In the genomic region with DNA sequence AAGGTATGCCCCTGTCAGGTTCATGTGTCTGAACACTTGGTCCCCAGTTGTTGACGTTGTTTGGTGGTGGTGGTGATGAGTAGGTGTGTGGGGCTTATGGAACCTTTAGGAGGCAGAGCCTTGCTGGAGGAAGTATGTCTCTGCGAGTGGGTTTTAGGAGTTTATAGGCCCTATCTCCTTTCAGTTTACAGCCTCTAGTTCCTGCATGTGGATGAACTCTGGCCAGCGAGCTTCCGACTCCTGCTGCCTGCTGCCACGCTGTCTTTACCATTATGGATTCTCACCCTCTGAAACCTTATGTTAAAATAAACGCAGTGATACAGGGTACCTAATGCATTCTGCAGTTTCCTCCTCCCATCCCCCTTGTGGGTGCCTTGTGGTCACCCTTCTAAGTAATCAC, we compare ENCODE assay signal across 25 mouse cellular contexts. TPM values are rescaled to one million over a fixed set of nuclear protein-coding genes. Genes with fewer than 3 reads are reported as not detected.
DNase-seq lines count a peak whose midpoint lies in the region; ATAC-seq and TF ChIP-seq lines count a peak whose summit lies in the region.
"Had no signal": no experiment of that assay in that cellular context is flagged by ENCODE, and none has a peak within 500 bp of the region (broad histone marks: within the 10 kb centered on the region; RNA-seq: fewer than 3 reads in every experiment).

No protein-coding gene starts in this region.

- H3K4me2 ChIP-seq in intestine, embryonic 16.5 days (ENCODE audit: low read depth, low read length), result no peak overlapping the region
- no peak overlapping the region for H3K4me2 ChIP-seq in intestine, embryonic 15.5 days (replicated peaks)
- H3K4me2 ChIP-seq in liver, postnatal 0 days (ENCODE audit: low read depth, low read length), result peak overlapping the region; percentile 0; the same call in 1 of the 2 replicates
- no peak overlapping the region for H3K4me2 ChIP-seq in liver, embryonic 12.5 days

- no peaks in the 10 kb centered on the region for H3K36me3 ChIP-seq in intestine, embryonic 16.5 days (ENCODE audit: control insufficient read depth, insufficient read depth, low read length)
- H3K36me3 ChIP-seq in intestine, embryonic 15.5 days, result no peaks in the 10 kb centered on the region
- H3K36me3 ChIP-seq in liver, postnatal 0 days (replicated peaks; ENCODE audit: insufficient read depth, low read length), result peaks cover 2% of the 10 kb centered on the region; the same call in 1 of the 2 replicates
- no peaks in the 10 kb centered on the region for H3K36me3 ChIP-seq in liver, embryonic 12.5 days
- peaks cover 0 to 42% of the 10 kb centered on the region in 2 experiments; a peak in 2 of 4 replicates for H3K36me3 ChIP-seq in MEL (ENCODE audit: control insufficient read depth in 1 of 2, insufficient read depth in 2 of 2, low read length in 2 of 2)

- peaks cover 24% of the 10 kb centered on the region for H3K4me1 ChIP-seq in intestine, embryonic 16.5 days (ENCODE audit: control insufficient read depth, insufficient read depth, low read length)
- H3K4me1 ChIP-seq in intestine, embryonic 15.5 days (replicated peaks), result peaks cover 24% of the 10 kb centered on the region
- peaks cover 7% of the 10 kb centered on the region for H3K4me1 ChIP-seq in liver, postnatal 0 days (ENCODE audit: insufficient read depth)
- peaks cover 42% of the 10 kb centered on the region for H3K4me1 ChIP-seq in liver, embryonic 12.5 days
- peaks cover 23 to 63% of the 10 kb centered on the region in 2 experiments for H3K4me1 ChIP-seq in MEL (ENCODE audit: control insufficient read depth in 1 of 2, insufficient read depth in 2 of 2, low read length in 2 of 2)
- no peaks in the 10 kb centered on the region for H3K4me1 ChIP-seq in lung, adult 2 months (ENCODE audit: control insufficient read depth, insufficient read depth, low read length)

- no peaks in the 10 kb centered on the region for H3K9me3 ChIP-seq in intestine, embryonic 16.5 days (ENCODE audit: control insufficient read depth, low read length)
- no peaks in the 10 kb centered on the region for H3K9me3 ChIP-seq in intestine, embryonic 15.5 days
- H3K9me3 ChIP-seq in liver, postnatal 0 days (ENCODE audit: low read length), result no peaks in the 10 kb centered on the region
- no peaks in the 10 kb centered on the region for H3K9me3 ChIP-seq in liver, embryonic 12.5 days (replicated peaks)
- H3K9me3 ChIP-seq in MEL (replicated peaks; ENCODE audit: insufficient read depth, low read length), result no peaks in the 10 kb centered on the region
- H3K9me3 ChIP-seq: G1E had no signal

- WGBS in intestine, embryonic 16.5 days, result 58% methylated on average over 6 of the region's 6 CpGs
- WGBS in intestine, embryonic 15.5 days, result 67% methylated on average over 6 of the region's 6 CpGs
- 66% methylated on average over 6 of the region's 6 CpGs for WGBS in liver, postnatal 0 days (ENCODE audit: insufficient replicate concordance)
- 57% methylated on average over 6 of the region's 6 CpGs for WGBS in liver, embryonic 12.5 days (ENCODE audit: insufficient replicate concordance)
- 85% methylated on average over 6 of the region's 6 CpGs for WGBS in lung, adult 2 months

- TF ChIP-seq EP300 in liver, postnatal 0 days (IDR thresholded peaks at IDR 0.05; ENCODE audit: low read depth), result no peak
- TF ChIP-seq EP300 in MEL (IDR thresholded peaks at IDR 0.05; ENCODE audit: low read depth in 1 of 2, low read length in 2 of 2), result peak; percentile 42 to 66; a peak in 3 of 4 replicates

- no peak overlapping the region for H3K9ac ChIP-seq in intestine, embryonic 16.5 days (ENCODE audit: low read depth, low read length)
- no peak overlapping the region for H3K9ac ChIP-seq in intestine, embryonic 15.5 days
- no peak overlapping the region for H3K9ac ChIP-seq in liver, postnatal 0 days (replicated peaks)
- H3K9ac ChIP-seq in liver, embryonic 12.5 days, result no peak overlapping the region
- H3K9ac ChIP-seq in MEL (ENCODE audit: control insufficient read depth, low read depth, low read length, poor library complexity, severe bottlenecking), result peak overlapping the region; percentile 40

- DNase-seq in liver, postnatal 0 days, result no peak
- DNase-seq in MEL (ENCODE audit: low read depth, low spot score), result peak; percentile 85
- DNase-seq in MEL-GATA-1-ER (ENCODE audit: extremely low read depth, low read depth), result peak; percentile 84
- DNase-seq in gastrocnemius, postnatal 14 days, result no peak
- DNase-seq in lung, adult 2 months, result no peak
- DNase-seq: adrenal gland, adult 2 months; adrenal gland, adult 8-10 months; adrenal gland, postnatal 10 days; adrenal gland, postnatal 14 days; adrenal gland, postnatal 25 days; adrenal gland, postnatal 36 days; B cell, adult 2 months; cerebellum, adult 11 months; cerebellum, adult 11-12 months; cerebellum, adult 18-20 months; cerebellum, adult 2 months had no signal

- no peaks in the 10 kb centered on the region for H3K27me3 ChIP-seq in intestine, embryonic 16.5 days (replicated peaks; ENCODE audit: control insufficient read depth, insufficient read depth, low read length)
- no peaks in the 10 kb centered on the region for H3K27me3 ChIP-seq in intestine, embryonic 15.5 days (replicated peaks)
- no peaks in the 10 kb centered on the region for H3K27me3 ChIP-seq in liver, postnatal 0 days (ENCODE audit: insufficient read depth, low read length)
- H3K27me3 ChIP-seq in liver, embryonic 12.5 days (replicated peaks), result peaks cover 14% of the 10 kb centered on the region; the same call in 1 of the 2 replicates
- no peaks in the 10 kb centered on the region for H3K27me3 ChIP-seq in MEL (ENCODE audit: control insufficient read depth in 1 of 2, insufficient read depth in 2 of 2, low read length in 2 of 2)
- H3K27me3 ChIP-seq: Patski had no signal

- no peak overlapping the region for H3K4me3 ChIP-seq in intestine, embryonic 16.5 days (ENCODE audit: low read length)
- no peak overlapping the region for H3K4me3 ChIP-seq in intestine, embryonic 15.5 days (replicated peaks)
- no peak overlapping the region for H3K4me3 ChIP-seq in liver, postnatal 0 days (ENCODE audit: low read depth, low read length)
- H3K4me3 ChIP-seq in liver, embryonic 12.5 days, result no peak overlapping the region
- peak overlapping the region; percentile 6 to 22; a peak in 3 of 4 replicates for H3K4me3 ChIP-seq in MEL (ENCODE audit: control insufficient read depth in 1 of 2, insufficient read depth in 1 of 2, low read depth in 2 of 2, low read length in 2 of 2)
- H3K4me3 ChIP-seq in lung, adult 2 months (replicated peaks; ENCODE audit: extremely low read depth, low read depth, low read length), result no peak overlapping the region

- TF ChIP-seq POLR2A in MEL (IDR thresholded peaks at IDR 0.05; ENCODE audit: control insufficient read depth in 1 of 2, insufficient read depth in 1 of 2, low read depth in 1 of 2, low read length in 2 of 2, poor library complexity in 1 of 2), result peak; percentile 42 to 86; a peak in 2 of 4 replicates
- no peak for TF ChIP-seq POLR2A in lung, adult 2 months (IDR thresholded peaks at IDR 0.05; ENCODE audit: borderline replicate concordance, extremely low read depth, low read depth, low read length)

- intact Hi-C loops in gastrocnemius, postnatal 14 days (cut with DNase I; ENCODE audit: low total_unique reads), result loop anchor here (10.0 kb wide), 1 partner anchor 145 kb away; no protein-coding TSS in a partner anchor

- no peak overlapping the region for H3K27ac ChIP-seq in intestine, embryonic 16.5 days (ENCODE audit: low read length)
- no peak overlapping the region for H3K27ac ChIP-seq in intestine, embryonic 15.5 days
- peak overlapping the region; percentile 64 for H3K27ac ChIP-seq in liver, postnatal 0 days (ENCODE audit: low read depth)
- no peak overlapping the region for H3K27ac ChIP-seq in liver, embryonic 12.5 days
- peak overlapping the region; percentile 79 for H3K27ac ChIP-seq in MEL (ENCODE audit: control insufficient read depth, low read depth, low read length)

- ATAC-seq in intestine, embryonic 16.5 days, result peak; percentile 30; the same call in 1 of the 2 replicates
- ATAC-seq in intestine, embryonic 15.5 days, result no peak
- no peak for ATAC-seq in liver, postnatal 0 days
- no peak for ATAC-seq in liver, embryonic 12.5 days
- ATAC-seq: activated CD4-positive, CD25-positive, alpha-beta regulatory T cell, adult 4 months; CD4-positive, CD25-positive, alpha-beta regulatory T cell, adult 4 months; Patski had no signal

- H3K79me2 ChIP-seq in MEL (ENCODE audit: control insufficient read depth, insufficient read depth, low read length, poor library complexity), result no peaks in the 10 kb centered on the region

- TF ChIP-seq RAD21 in MEL (IDR thresholded peaks at IDR 0.05; ENCODE audit: low read depth, low read length), result no peak

- no peak for TF ChIP-seq CTCF in liver, postnatal 0 days (IDR thresholded peaks at IDR 0.05; ENCODE audit: low read depth)
- TF ChIP-seq CTCF in MEL (IDR thresholded peaks at IDR 0.05 in 2 of 3, conservative IDR thresholded peaks at IDR 0.05 in 1 of 3; ENCODE audit: control insufficient read depth in 1 of 3, insufficient read depth in 1 of 3, low read depth in 2 of 3, low read length in 3 of 3, poor library complexity in 1 of 3, severe bottlenecking in 1 of 3), result no peak
- no peak for TF ChIP-seq CTCF in lung, adult 2 months (IDR thresholded peaks at IDR 0.05; ENCODE audit: insufficient read depth, low read length)

TF ChIP-seq in MEL, 35 proteins besides CTCF, POLR2A, EP300 and RAD21 (continues in another document):
- peak; percentile 74 for TF ChIP-seq ETS1 (IDR thresholded peaks at IDR 0.05; ENCODE audit: low read depth, low read length)

RNA-seq across cellular contexts. Expression of a gene that starts 12.8 kb away (rescaled TPM):
- 11.0 and 14.0 TPM in 2 replicates for polyA plus RNA-seq in intestine, embryonic 16.5 days (2015; fragmentation: Nextera tagmentation; extraction: Ambion mirVana)
- 5.9 and 6.3 TPM in 2 replicates for polyA plus RNA-seq in intestine, embryonic 15.5 days (2015; fragmentation: Nextera tagmentation; extraction: Ambion mirVana)
- 5.8 and 7.5 TPM in 2 replicates for polyA plus RNA-seq in liver, postnatal 0 days (2015; fragmentation: Nextera tagmentation; extraction: Ambion mirVana)
- 1.3 and 1.5 TPM in 2 replicates for polyA plus RNA-seq in liver, embryonic 12.5 days (2016; fragmentation: Nextera tagmentation; extraction: Ambion mirVana)
- total RNA-seq in MEL (2012; rRNA removed), result 2.7 and 4.1 TPM in 2 replicates
- polyA plus RNA-seq in MEL (2012; ENCODE audit: insufficient read depth in 1 of 2, insufficient read length in 2 of 2, low read depth in 1 of 2, low replicate concordance in 2 of 2, missing spikeins in 1 of 2), result 10 to 100 TPM in 1 of 2 experiments, not detected in 1; 17.0 TPM
- 1 to 10 TPM; 1.7 to 2.0 TPM for total RNA-seq in gastrocnemius, postnatal 14 days (2021)
- polyA plus RNA-seq in lung, adult 2 months (2012; rRNA removed), result 5.0 and 5.4 TPM in 2 replicates
- total RNA-seq: CH12.LX, ES-E14 had no signal

RNA-seq across cellular contexts. Expression of a gene that starts 40.0 kb away (rescaled TPM):
- 18.6 and 20.3 TPM in 2 replicates for polyA plus RNA-seq in intestine, embryonic 16.5 days (2015; fragmentation: Nextera tagmentation; extraction: Ambion mirVana)
- 16.7 and 17.0 TPM in 2 replicates for polyA plus RNA-seq in intestine, embryonic 15.5 days (2015; fragmentation: Nextera tagmentation; extraction: Ambion mirVana)
- polyA plus RNA-seq in liver, postnatal 0 days (2015; fragmentation: Nextera tagmentation; extraction: Ambion mirVana), result 4.7 and 5.3 TPM in 2 replicates
- 12.2 and 13.6 TPM in 2 replicates for polyA plus RNA-seq in liver, embryonic 12.5 days (2016; fragmentation: Nextera tagmentation; extraction: Ambion mirVana)
- 20.0 and 22.6 TPM in 2 replicates for total RNA-seq in MEL (2012; rRNA removed)
- polyA plus RNA-seq in MEL (2012; ENCODE audit: insufficient read depth in 1 of 2, insufficient read length in 2 of 2, low read depth in 1 of 2, low replicate concordance in 2 of 2, missing spikeins in 1 of 2), result 10 to 100 TPM in 1 of 2 experiments, not detected in 1; 43.3 TPM
- total RNA-seq in gastrocnemius, postnatal 14 days (2021), result 1 to 10 TPM; 1.3 to 1.4 TPM
- polyA plus RNA-seq in lung, adult 2 months (2012; rRNA removed), result 16.6 and 18.9 TPM in 2 replicates

Comparison
In these comparisons a context has a peak if more than half of its experiments do, and no peak if none do; other contexts are left out.
1. H3K27ac ChIP-seq: peak in liver, postnatal 0 days (single experiment) and MEL (single experiment); none in intestine, embryonic 16.5 days (single experiment), intestine, embryonic 15.5 days (single experiment) and liver, embryonic 12.5 days (single experiment).
2. H3K4me3 ChIP-seq: peak in MEL (2 of 2); none in intestine, embryonic 16.5 days (single experiment), intestine, embryonic 15.5 days (single experiment), liver, postnatal 0 days (single experiment), liver, embryonic 12.5 days (single experiment) and lung, adult 2 months (single experiment).
3. DNase-seq: peak in MEL (single experiment) and MEL-GATA-1-ER (single experiment); none in liver, postnatal 0 days (single experiment), gastrocnemius, postnatal 14 days (single experiment) and lung, adult 2 months (single experiment).